Mouse (Mus musculus): ENCODE data around the gene Nrxn3. TPM values are rescaled to one million over a fixed set of nuclear protein-coding genes. Genes with fewer than 3 reads are reported as not detected.

The Nrxn3 gene
- polyA plus RNA-seq, 1 experiment from 2014 or later = 99.5 TPM

DNA sequence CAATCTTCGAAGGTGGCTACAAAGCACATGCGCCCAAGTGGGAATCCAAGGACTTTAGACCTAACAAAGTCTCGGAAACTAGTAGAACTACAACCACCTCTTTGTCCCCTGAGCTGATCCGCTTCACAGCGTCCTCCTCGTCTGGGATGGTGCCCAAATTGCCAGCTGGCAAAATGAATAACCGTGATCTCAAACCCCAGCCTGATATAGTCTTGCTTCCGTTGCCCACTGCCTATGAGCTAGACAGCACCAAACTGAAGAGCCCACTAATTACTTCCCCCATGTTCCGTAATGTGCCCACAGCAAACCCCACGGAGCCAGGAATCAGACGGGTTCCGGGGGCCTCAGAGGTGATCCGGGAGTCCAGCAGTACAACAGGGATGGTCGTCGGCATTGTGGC lies 1609.1 kb downstream of the Nrxn3 start:
- H3K36me3 ChIP-seq = no peaks in the 10 kb centered on the region
- no peaks in the 10 kb centered on the region for H3K4me1 ChIP-seq
- no peak overlapping the region for H3K27ac ChIP-seq (replicated peaks)
- no peaks in the 10 kb centered on the region for H3K9me3 ChIP-seq
- WGBS = 91% methylated on average over 15 of the region's 15 CpGs
- H3K4me2 ChIP-seq (replicated peaks) = no peak overlapping the region
- H3K9ac ChIP-seq (replicated peaks) = no peak overlapping the region
- no peak overlapping the region for H3K4me3 ChIP-seq
- ATAC-seq (replicated peaks) = no peak
- no peaks in the 10 kb centered on the region for H3K27me3 ChIP-seq

GRCm38 (mm10) chr12:90332459-90332858 lies 1609.8 kb downstream of the Nrxn3 start:
- H3K36me3 ChIP-seq = no peaks in the 10 kb centered on the region
- no peaks in the 10 kb centered on the region for H3K9me3 ChIP-seq
- no peak overlapping the region for H3K4me2 ChIP-seq (replicated peaks)
- no peaks in the 10 kb centered on the region for H3K4me1 ChIP-seq
- H3K9ac ChIP-seq (replicated peaks) = no peak overlapping the region
- no peaks in the 10 kb centered on the region for H3K27me3 ChIP-seq
- no peak overlapping the region for H3K4me3 ChIP-seq
- H3K27ac ChIP-seq (replicated peaks) = no peak overlapping the region
- WGBS = 88% methylated on average over 3 of the region's 3 CpGs
- ATAC-seq (replicated peaks) = no peak

GRCm38 (mm10) chr12:90337496-90338228 lies 1615.0 kb downstream of the Nrxn3 start:
- no peaks in the 10 kb centered on the region for H3K9me3 ChIP-seq
- no peak for ATAC-seq (replicated peaks)
- no peak overlapping the region for H3K27ac ChIP-seq (replicated peaks)
- no peak overlapping the region for H3K4me3 ChIP-seq
- H3K9ac ChIP-seq (replicated peaks) = no peak overlapping the region
- H3K4me2 ChIP-seq (replicated peaks) = no peak overlapping the region
- no peaks in the 10 kb centered on the region for H3K4me1 ChIP-seq
- no peaks in the 10 kb centered on the region for H3K36me3 ChIP-seq
- no peaks in the 10 kb centered on the region for H3K27me3 ChIP-seq

DNA sequence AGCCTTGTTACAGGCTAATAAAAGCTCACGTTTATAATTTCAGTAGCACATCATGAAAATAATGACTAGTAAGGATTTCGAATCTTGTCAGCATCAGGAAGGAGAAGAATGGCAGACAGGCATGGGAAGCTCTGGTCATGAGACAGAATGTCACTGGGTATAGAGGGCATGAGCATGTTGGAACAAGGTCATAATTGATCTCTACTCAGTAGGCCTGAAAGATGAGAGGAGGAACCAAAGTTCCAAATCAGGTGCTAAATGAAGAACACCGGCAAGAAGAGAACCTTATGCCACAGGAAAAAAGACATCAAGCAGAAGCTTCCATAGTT lies 1615.5 kb downstream of the Nrxn3 start:
- no peak overlapping the region for H3K27ac ChIP-seq (replicated peaks)
- no peaks in the 10 kb centered on the region for H3K27me3 ChIP-seq
- H3K36me3 ChIP-seq = no peaks in the 10 kb centered on the region
- H3K4me2 ChIP-seq (replicated peaks) = no peak overlapping the region
- H3K4me1 ChIP-seq = no peaks in the 10 kb centered on the region
- H3K9me3 ChIP-seq = no peaks in the 10 kb centered on the region
- no peak for ATAC-seq (replicated peaks)
- WGBS = 92% methylated on average over 3 of the region's 3 CpGs
- no peak overlapping the region for H3K9ac ChIP-seq (replicated peaks)
- no peak overlapping the region for H3K4me3 ChIP-seq

Small RNA genes within 50 kb of the gene (microRNA-seq; reads per million reads assigned to microRNA genes)
- gene Gm23989 = not detected
- gene Gm27313 = not detected

Measured in forebrain, embryonic 15.5 days (tissue).